Mouse (Mus musculus): ENCODE results near the gene Tubb1. TPM values are rescaled to one million over a fixed set of nuclear protein-coding genes. Genes with fewer than 3 reads are reported as not detected.
A peak's percentile ranks its signal among the peaks of the same experiment; 100 is the strongest.

The Tubb1 gene
- total and polyA plus RNA-seq, 2 experiments from 2014 or later = 0.11 to 0.25 TPM

DNA sequence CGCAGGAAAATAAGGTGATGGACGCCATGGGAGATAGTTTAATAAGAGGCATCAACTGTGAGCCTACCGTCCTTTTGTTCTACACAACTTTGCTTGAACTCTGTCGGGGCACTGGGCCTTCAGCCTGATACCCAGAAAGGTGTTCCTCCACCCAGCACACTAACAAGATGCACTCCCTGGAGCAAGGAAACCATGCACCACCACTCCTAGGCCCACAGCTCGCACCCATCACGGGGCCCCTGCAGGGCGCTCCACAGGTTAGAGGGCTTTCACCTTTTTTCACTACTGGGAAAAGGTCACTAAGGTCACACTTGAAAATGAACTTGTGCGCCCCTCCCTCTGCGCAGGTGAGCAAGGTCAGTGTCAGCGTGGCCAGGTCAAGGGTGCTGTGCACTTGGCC lies 12.9 kb downstream of the Tubb1 start:
- TF ChIP-seq CTCF (IDR thresholded peaks at IDR 0.05) = no peak
- Histone ChIP-seq H3K27ac (ENCODE audit: low read depth, low read length) (no peak overlapping the region), H3K4me1 (ENCODE audit: insufficient read depth, low read length) (peaks cover 6% of the 10 kb centered on the region; the same call in 1 of the 2 replicates), H3K4me3 (ENCODE audit: low read depth, low read length) (peak overlapping the region; percentile 71), H3K9ac (replicated peaks; ENCODE audit: low read length, poor library complexity, severe bottlenecking) (peak overlapping the region; percentile 88), H3K9me3 (ENCODE audit: low read length) (no peaks in the 10 kb centered on the region), H3K27me3 (ENCODE audit: insufficient read depth, low read length) (no peaks in the 10 kb centered on the region), H3K36me3 (ENCODE audit: insufficient read depth, low read length) (peaks cover 23% of the 10 kb centered on the region), H3K4me2 (ENCODE audit: low read depth, low read length, poor library complexity, severe bottlenecking) (peak overlapping the region; percentile 81)
- WGBS = 38% methylated on average over 10 of the region's 10 CpGs
- peak; percentile 32; the same call in 1 of the 2 replicates for ATAC-seq (ENCODE audit: low FRiP score)
- no peak for DNase-seq (ENCODE audit: low spot score)

DNA sequence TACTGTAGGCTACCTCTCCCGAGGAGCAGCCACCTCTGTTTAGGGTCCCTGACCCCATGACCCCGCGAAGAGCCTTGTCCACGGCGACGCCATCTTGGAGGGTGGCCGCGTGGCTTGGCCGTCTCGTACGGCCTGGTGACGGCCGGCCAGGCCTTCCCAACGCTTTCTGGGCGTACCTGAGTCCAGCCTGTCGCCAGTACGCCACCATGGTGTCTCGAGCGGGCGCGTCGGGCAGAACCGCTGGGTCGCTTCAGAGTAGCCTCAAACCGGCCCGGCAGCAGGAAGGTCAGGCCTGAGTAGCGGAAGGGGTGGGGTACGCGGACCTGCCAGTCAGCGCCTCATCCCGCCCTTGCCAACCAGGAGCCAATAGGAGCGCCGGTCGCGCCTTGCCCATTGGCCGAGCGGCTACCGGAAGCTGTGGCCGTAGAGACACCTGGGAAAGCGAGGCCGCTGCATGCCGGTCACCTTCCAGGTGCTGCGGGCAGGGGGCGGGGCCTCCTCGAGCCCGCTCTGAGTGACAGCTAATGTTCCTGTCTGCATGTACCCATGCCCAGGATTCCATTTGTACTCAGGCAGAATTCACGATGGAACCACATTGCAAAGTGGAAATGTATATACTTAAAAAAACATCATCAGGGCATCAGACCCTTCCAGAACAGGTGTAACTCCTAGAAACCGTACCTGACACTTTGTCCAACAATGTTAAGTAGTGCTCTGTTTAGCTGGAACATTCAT lies 13.5 kb downstream of the Tubb1 start, which contains the start of gene Atp5e:
Atp5e (minus strand) TSS at position 317 of the 735 bp plus-strand sequence.
- no peaks in the 10 kb centered on the region for H3K27me3 ChIP-seq (ENCODE audit: insufficient read depth, low read length)
- H3K27ac ChIP-seq (ENCODE audit: low read depth, low read length) = 0 out of 2 replicates have a peak within 1 kb of the TSS, but pooled peaks have one; percentile 62
- peak; percentile 34 for TF ChIP-seq CTCF (IDR thresholded peaks at IDR 0.05)
- H3K9me3 ChIP-seq (ENCODE audit: low read length) = no peaks in the 10 kb centered on the region
- H3K4me2 ChIP-seq (ENCODE audit: low read depth, low read length, poor library complexity, severe bottlenecking) = peak within 1 kb of the TSS; percentile 81
- WGBS = 2% methylated on average over 48 of the region's 48 CpGs
- peak within 1 kb of the TSS; percentile 71 for H3K4me3 ChIP-seq (ENCODE audit: low read depth, low read length)
- H3K4me1 ChIP-seq (ENCODE audit: insufficient read depth, low read length) = peaks cover 6% of the 10 kb centered on the region; the same call in 1 of the 2 replicates
- peak; percentile 100 for ATAC-seq (ENCODE audit: low FRiP score)
- peak within 1 kb of the TSS; percentile 88 for H3K9ac ChIP-seq (replicated peaks; ENCODE audit: low read length, poor library complexity, severe bottlenecking)
- DNase-seq (ENCODE audit: low spot score) = peak; percentile 96
- peaks cover 27% of the 10 kb centered on the region for H3K36me3 ChIP-seq (ENCODE audit: insufficient read depth, low read length)

- WGBS = 84% methylated on average over 4 of the region's 4 CpGs
- no peak for TF ChIP-seq CTCF (IDR thresholded peaks at IDR 0.05)
- Histone ChIP-seq H3K27me3 (ENCODE audit: insufficient read depth, low read length) (no peaks in the 10 kb centered on the region), H3K4me3 (ENCODE audit: low read depth, low read length) (no peak overlapping the region), H3K27ac (ENCODE audit: low read depth, low read length) (no peak overlapping the region), H3K9me3 (ENCODE audit: low read length) (no peaks in the 10 kb centered on the region), H3K4me1 (ENCODE audit: insufficient read depth, low read length) (no peaks in the 10 kb centered on the region; the same call in 1 of the 2 replicates), H3K4me2 (ENCODE audit: low read depth, low read length, poor library complexity, severe bottlenecking) (no peak overlapping the region), H3K36me3 (ENCODE audit: insufficient read depth, low read length) (0 out of 2 replicates have a peak, but pooled peaks cover 9% of the 10 kb centered on the region), H3K9ac (replicated peaks; ENCODE audit: low read length, poor library complexity, severe bottlenecking) (no peak overlapping the region)
- no peak for ATAC-seq (ENCODE audit: low FRiP score)
- no peak for DNase-seq (ENCODE audit: low spot score)
Observed at GRCm38 (mm10) chr2:174470333-174470732, 19.8 kb downstream of the Tubb1 start.

GRCm38 (mm10) chr2:174470786-174471405 lies 20.4 kb downstream of the Tubb1 start:
- H3K4me1 ChIP-seq (ENCODE audit: insufficient read depth, low read length) = no peaks in the 10 kb centered on the region; the same call in 1 of the 2 replicates
- H3K4me2 ChIP-seq (ENCODE audit: low read depth, low read length, poor library complexity, severe bottlenecking) = no peak overlapping the region
- H3K4me3 ChIP-seq (ENCODE audit: low read depth, low read length) = no peak overlapping the region
- no peak for TF ChIP-seq CTCF (IDR thresholded peaks at IDR 0.05)
- no peak for ATAC-seq (ENCODE audit: low FRiP score)
- WGBS = 95% methylated on average over 7 of the region's 7 CpGs
- H3K9me3 ChIP-seq (ENCODE audit: low read length) = no peaks in the 10 kb centered on the region
- no peak overlapping the region for H3K27ac ChIP-seq (ENCODE audit: low read depth, low read length)
- DNase-seq (ENCODE audit: low spot score) = no peak
- 0 out of 2 replicates have a peak, but pooled peaks cover 9% of the 10 kb centered on the region for H3K36me3 ChIP-seq (ENCODE audit: insufficient read depth, low read length)
- no peak overlapping the region for H3K9ac ChIP-seq (replicated peaks; ENCODE audit: low read length, poor library complexity, severe bottlenecking)
- no peaks in the 10 kb centered on the region for H3K27me3 ChIP-seq (ENCODE audit: insufficient read depth, low read length)

- DNase-seq (ENCODE audit: low spot score) = no peak
- peak overlapping the region; percentile 57 for H3K4me2 ChIP-seq (ENCODE audit: low read depth, low read length, poor library complexity, severe bottlenecking)
- WGBS = 8% methylated on average over 30 of the region's 30 CpGs
- ATAC-seq (ENCODE audit: low FRiP score) = peak; percentile 56
- 0 out of 2 replicates have a peak, but pooled peaks cover 4% of the 10 kb centered on the region for H3K36me3 ChIP-seq (ENCODE audit: insufficient read depth, low read length)
- no peak overlapping the region for H3K27ac ChIP-seq (ENCODE audit: low read depth, low read length)
- peak overlapping the region; percentile 59 for H3K9ac ChIP-seq (replicated peaks; ENCODE audit: low read length, poor library complexity, severe bottlenecking)
- no peak for TF ChIP-seq CTCF (IDR thresholded peaks at IDR 0.05)
- no peaks in the 10 kb centered on the region; the same call in 1 of the 2 replicates for H3K4me1 ChIP-seq (ENCODE audit: insufficient read depth, low read length)
- H3K27me3 ChIP-seq (ENCODE audit: insufficient read depth, low read length) = no peaks in the 10 kb centered on the region
- H3K9me3 ChIP-seq (ENCODE audit: low read length) = no peaks in the 10 kb centered on the region
- peak overlapping the region; percentile 69 for H3K4me3 ChIP-seq (ENCODE audit: low read depth, low read length)
Observed at GRCm38 (mm10) chr2:174472407-174472806, 21.9 kb downstream of the Tubb1 start.
